Mouse (Mus musculus): ENCODE data around the gene Rnf130. TPM values are rescaled to one million over a fixed set of nuclear protein-coding genes. Genes with fewer than 3 reads are reported as not detected.

The Rnf130 gene
- polyA plus RNA-seq (2016; fragmentation: Nextera tagmentation; extraction: Ambion mirVana) = 85.6 and 88.5 TPM in 2 replicates

GRCm38 (mm10) chr11:50024833-50025720, at the start of gene Rnf130:
TSS of gene Rnf130 (plus strand) at chr11:50025346.
- Histone ChIP-seq H3K36me3 (no peaks in the 10 kb centered on the region), H3K9ac (peak within 1 kb of the TSS; percentile 96), H3K27me3 (no peaks in the 10 kb centered on the region), H3K4me3 (peak within 1 kb of the TSS; percentile 95), H3K4me2 (replicated peaks) (peak within 1 kb of the TSS; percentile 61), H3K4me1 (peaks cover 17% of the 10 kb centered on the region), H3K27ac (peak within 1 kb of the TSS; percentile 88), H3K9me3 (no peaks in the 10 kb centered on the region)
- under 1% methylated on average over 83 of the region's 129 CpGs for WGBS
- ATAC-seq (ENCODE audit: insufficient number of reproducible peaks, insufficient read depth, low FRiP score, low TSS enrichment) = peak; percentile 96

GRCm38 (mm10) chr11:49977963-49978568, 47.1 kb upstream of the Rnf130 start:
- no peak for ATAC-seq (ENCODE audit: insufficient number of reproducible peaks, insufficient read depth, low FRiP score, low TSS enrichment)

GRCm38 (mm10) chr11:49978935-49979334, 46.2 kb upstream of the Rnf130 start:
- Histone ChIP-seq H3K4me3 (no peak overlapping the region), H3K4me1 (no peaks in the 10 kb centered on the region), H3K27me3 (no peaks in the 10 kb centered on the region), H3K9ac (no peak overlapping the region), H3K4me2 (replicated peaks) (no peak overlapping the region), H3K36me3 (no peaks in the 10 kb centered on the region), H3K27ac (no peak overlapping the region), H3K9me3 (no peaks in the 10 kb centered on the region)
- no peak for ATAC-seq (ENCODE audit: insufficient number of reproducible peaks, insufficient read depth, low FRiP score, low TSS enrichment)
- 92% methylated on average over 8 of the region's 8 CpGs for WGBS

More at GRCm38 (mm10) chr11:49977963-49978568, 47.1 kb upstream of the Rnf130 start:
- WGBS = 77% methylated on average over 10 of the region's 10 CpGs
- no peak overlapping the region for H3K9ac ChIP-seq
- H3K4me1 ChIP-seq = no peaks in the 10 kb centered on the region
- H3K36me3 ChIP-seq = no peaks in the 10 kb centered on the region
- H3K27ac ChIP-seq = no peak overlapping the region
- no peaks in the 10 kb centered on the region for H3K9me3 ChIP-seq
- no peak overlapping the region for H3K4me3 ChIP-seq
- H3K27me3 ChIP-seq = no peaks in the 10 kb centered on the region
- no peak overlapping the region for H3K4me2 ChIP-seq (replicated peaks)

- ATAC-seq (ENCODE audit: insufficient number of reproducible peaks, insufficient read depth, low FRiP score, low TSS enrichment) = no peak
- H3K27ac ChIP-seq = no peak overlapping the region
- no peaks in the 10 kb centered on the region for H3K9me3 ChIP-seq
- no peaks in the 10 kb centered on the region for H3K36me3 ChIP-seq
- H3K27me3 ChIP-seq = no peaks in the 10 kb centered on the region
- no peak overlapping the region for H3K4me3 ChIP-seq
- 78% methylated on average over 6 of the region's 6 CpGs for WGBS
- no peak overlapping the region for H3K4me2 ChIP-seq (replicated peaks)
- no peak overlapping the region for H3K9ac ChIP-seq
- H3K4me1 ChIP-seq = no peaks in the 10 kb centered on the region
Observed at GRCm38 (mm10) chr11:49980681-49981235, 44.4 kb upstream of the Rnf130 start.

GRCm38 (mm10) chr11:49981321-49981963, 43.7 kb upstream of the Rnf130 start:
- WGBS = 77% methylated on average over 7 of the region's 7 CpGs
- Histone ChIP-seq H3K27ac (no peak overlapping the region), H3K4me1 (no peaks in the 10 kb centered on the region), H3K9ac (no peak overlapping the region), H3K4me3 (no peak overlapping the region), H3K36me3 (no peaks in the 10 kb centered on the region), H3K27me3 (no peaks in the 10 kb centered on the region), H3K9me3 (no peaks in the 10 kb centered on the region), H3K4me2 (replicated peaks) (no peak overlapping the region)
- ATAC-seq (ENCODE audit: insufficient number of reproducible peaks, insufficient read depth, low FRiP score, low TSS enrichment) = no peak

GRCm38 (mm10) chr11:49982094-49982493, 43.1 kb upstream of the Rnf130 start:
- Histone ChIP-seq H3K9me3 (no peaks in the 10 kb centered on the region), H3K9ac (no peak overlapping the region), H3K4me1 (no peaks in the 10 kb centered on the region)

GRCm38 (mm10) chr11:49982881-49983280, 42.3 kb upstream of the Rnf130 start:
- 48% methylated on average over 4 of the region's 4 CpGs for WGBS
- Histone ChIP-seq H3K27me3 (no peaks in the 10 kb centered on the region), H3K36me3 (no peaks in the 10 kb centered on the region), H3K9ac (no peak overlapping the region), H3K9me3 (no peaks in the 10 kb centered on the region), H3K27ac (no peak overlapping the region), H3K4me1 (no peaks in the 10 kb centered on the region), H3K4me3 (no peak overlapping the region), H3K4me2 (replicated peaks) (no peak overlapping the region)
- no peak for ATAC-seq (ENCODE audit: insufficient number of reproducible peaks, insufficient read depth, low FRiP score, low TSS enrichment)

More at GRCm38 (mm10) chr11:49982094-49982493, 43.1 kb upstream of the Rnf130 start:
- WGBS = 83% methylated on average over 4 of the region's 4 CpGs
- Histone ChIP-seq H3K4me3 (no peak overlapping the region), H3K27ac (no peak overlapping the region), H3K27me3 (no peaks in the 10 kb centered on the region), H3K36me3 (no peaks in the 10 kb centered on the region), H3K4me2 (replicated peaks) (no peak overlapping the region)
- no peak for ATAC-seq (ENCODE audit: insufficient number of reproducible peaks, insufficient read depth, low FRiP score, low TSS enrichment)

- Histone ChIP-seq H3K36me3 (no peaks in the 10 kb centered on the region), H3K9me3 (no peaks in the 10 kb centered on the region), H3K27ac (no peak overlapping the region), H3K4me3 (no peak overlapping the region), H3K27me3 (no peaks in the 10 kb centered on the region), H3K4me1 (no peaks in the 10 kb centered on the region), H3K4me2 (replicated peaks) (no peak overlapping the region), H3K9ac (no peak overlapping the region)
- 77% methylated on average over 4 of the region's 4 CpGs for WGBS
- no peak for ATAC-seq (ENCODE audit: insufficient number of reproducible peaks, insufficient read depth, low FRiP score, low TSS enrichment)
Observed at GRCm38 (mm10) chr11:49983875-49984552, 41.1 kb upstream of the Rnf130 start.

GRCm38 (mm10) chr11:49985009-49985408, 40.1 kb upstream of the Rnf130 start:
- no peak overlapping the region for H3K4me3 ChIP-seq
- no peak overlapping the region for H3K27ac ChIP-seq
- ATAC-seq (ENCODE audit: insufficient number of reproducible peaks, insufficient read depth, low FRiP score, low TSS enrichment) = no peak
- H3K36me3 ChIP-seq = no peaks in the 10 kb centered on the region
- no peaks in the 10 kb centered on the region for H3K27me3 ChIP-seq
- no peak overlapping the region for H3K4me2 ChIP-seq (replicated peaks)
- H3K9me3 ChIP-seq = no peaks in the 10 kb centered on the region
- WGBS = 88% methylated on average over 4 of the region's 4 CpGs
- no peaks in the 10 kb centered on the region for H3K4me1 ChIP-seq
- H3K9ac ChIP-seq = no peak overlapping the region

- Histone ChIP-seq H3K9me3 (no peaks in the 10 kb centered on the region), H3K4me3 (no peak overlapping the region), H3K36me3 (no peaks in the 10 kb centered on the region), H3K27me3 (no peaks in the 10 kb centered on the region), H3K9ac (no peak overlapping the region), H3K27ac (no peak overlapping the region), H3K4me2 (replicated peaks) (no peak overlapping the region), H3K4me1 (no peaks in the 10 kb centered on the region)
- ATAC-seq (ENCODE audit: insufficient number of reproducible peaks, insufficient read depth, low FRiP score, low TSS enrichment) = no peak
- WGBS = 25% methylated on average over 10 of the region's 10 CpGs
Observed at GRCm38 (mm10) chr11:49986277-49987036, 38.7 kb upstream of the Rnf130 start.

All from embryonic facial prominence, embryonic 12.5 days (tissue).